Mouse (Mus musculus): ENCODE results near the gene Prl8a6. TPM values are rescaled to one million over a fixed set of nuclear protein-coding genes. Genes with fewer than 3 reads are reported as not detected.

Prl8a6 gene
- not detected in 2 replicates for polyA plus RNA-seq (2015; fragmentation: Nextera tagmentation; extraction: Ambion mirVana)

- H3K4me2 ChIP-seq (ENCODE audit: low read length) = no peak within 1 kb of the TSS
- no peak within 1 kb of the TSS for H3K4me3 ChIP-seq (ENCODE audit: low read length)
- H3K27ac ChIP-seq (ENCODE audit: low read depth, low read length) = no peak within 1 kb of the TSS
- ATAC-seq = no peak
- no peaks in the 10 kb centered on the region for H3K9me3 ChIP-seq (ENCODE audit: control insufficient read depth, low read length)
- no peaks in the 10 kb centered on the region for H3K36me3 ChIP-seq (ENCODE audit: control insufficient read depth, insufficient read depth, low read length)
- no peaks in the 10 kb centered on the region for H3K4me1 ChIP-seq (ENCODE audit: control insufficient read depth, insufficient read depth, low read depth, low read length)
- no peaks in the 10 kb centered on the region for H3K27me3 ChIP-seq (replicated peaks; ENCODE audit: control insufficient read depth, insufficient read depth, low read length)
- no peak within 1 kb of the TSS for H3K9ac ChIP-seq (ENCODE audit: low read depth, low read length)
- 93% methylated on average over 3 of the region's 3 CpGs for whole genome bisulfite sequencing
Measured at GRCm38 (mm10) chr13:27438588-27438987, at the start of gene Prl8a6. Gene Prl8a6, minus strand, starts transcription at chr13:27438688.

DNA sequence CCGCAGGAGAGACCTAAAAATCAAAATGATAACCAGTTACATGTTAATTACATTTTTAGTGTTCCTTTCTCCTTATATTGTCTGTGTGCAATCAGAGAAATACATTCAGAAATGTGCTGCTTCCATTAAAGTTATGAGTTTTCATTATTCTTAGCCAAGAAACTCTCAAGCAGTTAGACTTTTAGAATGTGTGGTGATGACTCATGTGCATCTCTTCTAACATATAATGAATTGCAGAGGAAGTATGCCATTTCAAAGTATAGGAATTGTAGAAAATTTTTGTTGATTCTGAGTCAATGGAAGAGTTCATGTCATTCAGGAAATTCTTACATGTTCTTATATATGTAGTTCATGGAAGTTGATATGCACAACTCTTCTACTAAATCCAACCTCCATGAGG, 5.3 kb downstream of the Prl8a6 start:
- 76% methylated on average over 1 of the region's 1 CpGs for WGBS
- Histone ChIP-seq H3K9ac (ENCODE audit: low read depth, low read length) (no peak overlapping the region), H3K36me3 (ENCODE audit: control insufficient read depth, insufficient read depth, low read length) (no peaks in the 10 kb centered on the region), H3K4me1 (ENCODE audit: control insufficient read depth, insufficient read depth, low read depth, low read length) (no peaks in the 10 kb centered on the region), H3K4me2 (ENCODE audit: low read length) (no peak overlapping the region), H3K27me3 (replicated peaks; ENCODE audit: control insufficient read depth, insufficient read depth, low read length) (no peaks in the 10 kb centered on the region), H3K4me3 (ENCODE audit: low read length) (no peak overlapping the region), H3K9me3 (ENCODE audit: control insufficient read depth, low read length) (no peaks in the 10 kb centered on the region), H3K27ac (ENCODE audit: low read depth, low read length) (no peak overlapping the region)
- ATAC-seq = no peak

- Histone ChIP-seq H3K27ac (ENCODE audit: low read depth, low read length) (no peak overlapping the region), H3K4me2 (ENCODE audit: low read length) (no peak overlapping the region), H3K4me1 (ENCODE audit: control insufficient read depth, insufficient read depth, low read depth, low read length) (no peaks in the 10 kb centered on the region), H3K9ac (ENCODE audit: low read depth, low read length) (no peak overlapping the region), H3K27me3 (replicated peaks; ENCODE audit: control insufficient read depth, insufficient read depth, low read length) (no peaks in the 10 kb centered on the region), H3K36me3 (ENCODE audit: control insufficient read depth, insufficient read depth, low read length) (no peaks in the 10 kb centered on the region), H3K4me3 (ENCODE audit: low read length) (no peak overlapping the region), H3K9me3 (ENCODE audit: control insufficient read depth, low read length) (no peaks in the 10 kb centered on the region)
- no peak for ATAC-seq
Measured at GRCm38 (mm10) chr13:27413640-27414039, 24.8 kb downstream of the Prl8a6 start.

DNA sequence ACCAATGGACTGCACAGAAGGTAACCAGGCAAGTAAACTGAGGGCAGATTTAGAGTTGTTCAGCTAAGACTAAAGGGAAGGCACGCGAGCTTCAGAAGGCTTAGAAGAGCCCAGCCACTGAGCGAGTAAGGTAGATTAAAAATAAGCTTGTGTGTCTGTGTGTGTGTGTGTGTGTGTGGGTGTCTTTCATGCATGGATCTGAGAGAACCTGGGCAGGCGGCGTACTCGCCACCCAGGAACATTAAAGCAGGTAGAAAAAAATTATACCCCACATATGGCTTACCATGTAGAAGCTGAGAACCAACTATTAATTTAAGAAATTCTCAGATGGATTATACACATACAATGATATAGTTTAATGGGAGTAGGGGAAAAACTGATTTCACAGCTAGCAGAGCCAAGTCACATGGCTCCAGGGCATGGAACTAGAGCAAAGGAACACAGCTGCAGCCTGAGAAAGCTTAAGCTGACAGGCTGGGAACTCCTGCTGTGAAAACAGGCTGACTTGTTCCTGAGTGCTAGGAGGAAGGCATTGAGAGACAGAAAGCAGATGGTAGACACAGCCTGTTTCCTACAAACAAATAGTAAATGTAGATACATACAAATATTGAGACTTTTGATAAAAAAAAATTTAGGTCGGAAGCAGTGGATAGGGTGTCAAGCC, 39.3 kb downstream of the Prl8a6 start:
- Histone ChIP-seq H3K36me3 (ENCODE audit: control insufficient read depth, insufficient read depth, low read length) (no peaks in the 10 kb centered on the region), H3K4me3 (ENCODE audit: low read length) (no peak overlapping the region), H3K9me3 (ENCODE audit: control insufficient read depth, low read length) (no peaks in the 10 kb centered on the region), H3K9ac (ENCODE audit: low read depth, low read length) (no peak overlapping the region), H3K27me3 (replicated peaks; ENCODE audit: control insufficient read depth, insufficient read depth, low read length) (no peaks in the 10 kb centered on the region), H3K4me2 (ENCODE audit: low read length) (no peak overlapping the region), H3K4me1 (ENCODE audit: control insufficient read depth, insufficient read depth, low read depth, low read length) (no peaks in the 10 kb centered on the region), H3K27ac (ENCODE audit: low read depth, low read length) (no peak overlapping the region)
- 80% methylated on average over 7 of the region's 7 CpGs for WGBS
- ATAC-seq = peak; percentile 88

GRCm38 (mm10) chr13:27390746-27391145, 47.7 kb downstream of the Prl8a6 start, which contains the start of gene Prl2b1:
Gene Prl2b1, minus strand, starts transcription at chr13:27390846.
- H3K27me3 ChIP-seq (replicated peaks; ENCODE audit: control insufficient read depth, insufficient read depth, low read length) = no peaks in the 10 kb centered on the region
- 85% methylated on average over 6 of the region's 6 CpGs for WGBS
- H3K36me3 ChIP-seq (ENCODE audit: control insufficient read depth, insufficient read depth, low read length) = no peaks in the 10 kb centered on the region
- no peaks in the 10 kb centered on the region for H3K4me1 ChIP-seq (ENCODE audit: control insufficient read depth, insufficient read depth, low read depth, low read length)
- ATAC-seq = no peak
- no peak within 1 kb of the TSS for H3K4me2 ChIP-seq (ENCODE audit: low read length)
- no peak within 1 kb of the TSS for H3K9ac ChIP-seq (ENCODE audit: low read depth, low read length)
- no peak within 1 kb of the TSS for H3K4me3 ChIP-seq (ENCODE audit: low read length)
- H3K27ac ChIP-seq (ENCODE audit: low read depth, low read length) = no peak within 1 kb of the TSS
- H3K9me3 ChIP-seq (ENCODE audit: control insufficient read depth, low read length) = no peaks in the 10 kb centered on the region

Other genes starting within 250 kb of the Prl8a6 start
- not detected in 2 replicates for gene Prl3c1, start 242.0 kb downstream of the Prl8a6 start, polyA plus RNA-seq (2015; fragmentation: Nextera tagmentation; extraction: Ambion mirVana)
- not detected in 2 replicates for gene Prl3b1, start 196.8 kb downstream of the Prl8a6 start, polyA plus RNA-seq (2015; fragmentation: Nextera tagmentation; extraction: Ambion mirVana)
- not detected in 2 replicates for gene Prl3a1, start 179.3 kb downstream of the Prl8a6 start, polyA plus RNA-seq (2015; fragmentation: Nextera tagmentation; extraction: Ambion mirVana)
- gene Prl6a1, start 126.1 kb downstream of the Prl8a6 start, polyA plus RNA-seq (2015; fragmentation: Nextera tagmentation; extraction: Ambion mirVana) = not detected in 2 replicates
- gene Prl8a2, start 93.0 kb downstream of the Prl8a6 start, polyA plus RNA-seq (2015; fragmentation: Nextera tagmentation; extraction: Ambion mirVana) = not detected in 2 replicates
- gene Prl2b1, start 47.8 kb downstream of the Prl8a6 start, polyA plus RNA-seq (2015; fragmentation: Nextera tagmentation; extraction: Ambion mirVana) = not detected in 2 replicates
- not detected in 2 replicates for gene Prl8a8, start 74.5 kb upstream of the Prl8a6 start, polyA plus RNA-seq (2015; fragmentation: Nextera tagmentation; extraction: Ambion mirVana)
- not detected in 2 replicates for gene Prl8a9, start 125.9 kb upstream of the Prl8a6 start, polyA plus RNA-seq (2015; fragmentation: Nextera tagmentation; extraction: Ambion mirVana)
- not detected in 2 replicates for gene Prl8a1, start 143.5 kb upstream of the Prl8a6 start, polyA plus RNA-seq (2015; fragmentation: Nextera tagmentation; extraction: Ambion mirVana)
- gene Prl7b1, start 171.9 kb upstream of the Prl8a6 start, polyA plus RNA-seq (2015; fragmentation: Nextera tagmentation; extraction: Ambion mirVana) = not detected in 2 replicates
- not detected in 2 replicates for gene Prl7a1, start 203.8 kb upstream of the Prl8a6 start, polyA plus RNA-seq (2015; fragmentation: Nextera tagmentation; extraction: Ambion mirVana)
- not detected in 2 replicates for gene Prl7a2, start 229.3 kb upstream of the Prl8a6 start, polyA plus RNA-seq (2015; fragmentation: Nextera tagmentation; extraction: Ambion mirVana)